Mouse (Mus musculus) CD4-positive, CD25-positive, alpha-beta regulatory T cell, adult 4 months (primary cell): ENCODE data around the gene Tnip3. TPM values are rescaled to one million over a fixed set of nuclear protein-coding genes. Genes with fewer than 3 reads are reported as not detected.

Source experiments
- ATAC-seq: one replicate; pipeline ENCODE4 v1.8.0; 2017
- polyA plus RNA-seq, 2 experiments: library from polyadenylated mRNA; unstranded; fragments of 100-300 nt; shearing (Covaris generic); gene quantifications; one replicate each; pipeline ENCODE4 v1.2.1; 2017

Gene Tnip3
- polyA plus RNA-seq, 2 experiments from 2014 or later: 6.6 to 6.8 TPM

DNA sequence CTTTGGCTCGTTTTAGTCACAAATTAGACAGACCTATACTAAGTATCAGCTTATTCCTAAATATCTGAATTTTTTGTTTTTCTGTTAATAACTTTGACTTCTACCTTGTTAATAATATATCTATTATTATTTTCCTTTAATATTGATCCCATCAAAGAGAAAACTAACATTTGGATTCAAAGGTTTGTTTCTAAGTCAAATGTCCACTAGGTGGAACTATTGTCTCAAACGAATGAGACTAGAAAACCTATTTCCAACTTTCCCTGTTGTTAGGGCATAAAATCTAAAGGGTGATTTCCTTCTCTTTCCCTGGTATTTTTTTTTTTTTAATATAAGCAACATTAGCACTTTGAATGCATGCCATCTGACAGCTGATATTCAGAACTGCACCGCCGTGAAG is 126.3 kb downstream of the Tnip3 start:
- no peak for ATAC-seq

GRCm38 (mm10) chr6:65661272-65661671 is 136.2 kb downstream of the Tnip3 start:
- ATAC-seq: no peak

DNA sequence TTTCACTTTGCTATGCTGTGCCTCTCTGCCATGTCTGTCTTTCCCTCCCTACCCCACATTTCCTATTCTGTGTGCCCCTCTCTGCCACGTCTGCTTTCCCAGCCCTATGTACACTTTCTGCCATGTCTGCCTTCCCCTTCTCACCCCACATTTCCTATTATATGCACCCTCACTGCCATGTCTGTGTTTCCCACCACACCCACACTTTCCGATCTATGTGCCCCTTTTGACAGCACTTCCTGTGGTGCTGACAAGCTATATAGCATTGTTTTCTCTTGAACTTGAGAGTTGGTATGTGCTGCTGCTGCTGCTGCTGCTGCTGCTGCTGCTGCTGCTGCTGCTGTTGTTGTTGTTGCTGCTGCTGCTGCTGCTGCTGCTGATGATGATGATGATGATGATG is 136.9 kb downstream of the Tnip3 start:
- peak; percentile 85 for ATAC-seq

DNA sequence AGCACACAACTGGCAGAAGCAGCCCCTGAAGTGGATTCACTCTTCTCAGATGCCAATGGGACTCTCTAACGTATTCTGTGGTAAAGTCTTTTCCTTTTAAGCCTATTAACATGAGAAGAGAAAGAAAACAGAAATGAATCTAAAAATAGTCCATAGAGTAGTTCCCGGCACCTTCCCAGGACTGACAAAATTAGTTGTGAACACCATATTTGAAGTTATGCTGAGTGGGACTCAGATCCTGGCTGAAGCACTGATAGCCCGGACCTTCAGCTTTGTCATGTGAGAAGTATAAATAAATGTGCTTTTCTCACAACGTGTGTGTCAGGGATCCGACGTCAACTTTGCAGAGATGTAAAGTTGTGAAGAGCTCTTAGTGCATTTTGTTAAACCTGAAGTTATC is 138.9 kb downstream of the Tnip3 start:
- no peak for ATAC-seq

DNA sequence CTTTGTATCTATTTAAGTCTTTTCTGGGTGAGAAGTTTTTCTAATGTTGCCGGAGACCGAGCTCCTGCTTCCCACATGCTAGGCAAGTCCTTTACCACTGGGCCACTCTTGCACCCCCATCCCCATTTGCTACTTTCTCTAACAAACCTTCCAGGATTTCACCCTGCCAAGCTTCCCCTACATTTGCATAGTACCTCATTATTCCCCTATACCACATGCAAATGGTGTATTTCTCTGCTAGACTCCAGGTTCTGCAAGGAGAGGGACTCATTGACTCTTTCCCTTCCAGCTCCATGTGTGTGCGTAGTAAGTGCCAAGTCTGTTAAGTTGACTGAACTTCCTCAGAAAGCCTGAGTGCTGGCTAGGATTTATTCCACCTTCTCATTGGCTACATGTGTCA is 141.2 kb downstream of the Tnip3 start:
- ATAC-seq: no peak

DNA sequence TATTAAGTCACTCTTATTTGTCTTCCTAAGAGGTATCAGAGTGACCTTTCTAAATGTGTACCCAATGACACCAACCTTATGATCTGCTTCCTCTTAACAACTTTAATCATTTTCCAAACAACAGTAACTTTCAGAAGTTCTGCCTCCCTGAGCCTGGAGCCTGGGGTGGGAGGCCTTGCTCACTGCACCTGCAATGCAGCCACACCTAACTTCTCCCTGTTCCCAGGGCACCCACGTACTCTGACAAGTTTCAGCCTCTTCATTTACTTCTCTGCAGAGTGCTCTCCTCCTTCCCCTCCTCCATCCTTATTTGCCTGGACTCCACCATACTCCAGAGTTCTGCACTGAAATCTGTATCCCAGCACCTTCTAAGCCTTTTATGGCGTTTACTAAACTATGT is 144.9 kb downstream of the Tnip3 start:
- no peak for ATAC-seq

- ATAC-seq: no peak
Observed at GRCm38 (mm10) chr6:65670981-65671411, 145.9 kb downstream of the Tnip3 start.

GRCm38 (mm10) chr6:65671451-65671850 is 146.3 kb downstream of the Tnip3 start, which contains the start of gene Ndnf:
Gene Ndnf (plus strand): TSS chr6:65671590.
- ATAC-seq: peak; percentile 56

DNA sequence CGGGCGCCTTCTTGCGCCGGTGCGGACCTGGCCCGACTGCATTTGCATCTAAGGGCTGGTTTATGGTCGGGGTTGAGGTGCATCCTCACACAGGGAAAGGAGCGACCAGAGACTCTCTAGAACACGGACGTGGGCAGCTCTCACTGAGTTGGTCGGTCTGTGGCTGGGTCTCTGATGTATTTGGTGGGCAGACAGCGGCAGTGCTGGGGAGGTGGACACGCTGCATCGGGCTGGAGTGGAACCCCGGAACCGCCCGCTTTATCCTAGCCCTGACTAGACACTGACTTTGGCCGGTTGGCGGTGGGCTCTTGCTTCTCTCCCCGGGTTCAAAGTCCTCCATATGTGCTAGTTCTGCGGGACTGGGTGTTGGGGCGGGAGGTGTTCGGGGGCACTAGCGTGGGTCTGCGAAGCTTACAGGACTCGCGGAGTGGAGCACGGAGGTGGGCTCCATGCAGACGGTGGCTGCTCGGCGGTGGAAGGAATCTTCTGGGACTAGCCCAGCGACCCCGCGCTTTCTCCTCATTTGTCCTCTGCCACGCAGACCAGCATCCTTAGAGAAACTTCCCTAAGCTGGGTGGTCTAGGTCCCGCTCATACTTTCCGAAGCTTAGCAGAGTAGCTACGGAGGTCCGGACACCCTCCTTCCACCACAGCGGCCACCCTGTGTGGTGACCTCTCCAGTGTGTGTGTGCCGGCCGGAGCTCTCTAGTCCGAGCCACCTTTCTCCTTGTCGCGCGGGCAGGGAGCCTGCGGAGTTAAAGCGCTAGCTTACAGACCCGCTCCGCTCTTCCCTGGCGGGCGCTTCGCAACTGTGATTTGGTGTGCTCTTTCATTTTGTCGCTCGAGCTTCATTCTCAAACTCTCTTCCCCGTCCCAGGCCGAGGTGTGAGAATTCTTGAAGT is 147.3 kb downstream of the Tnip3 start:
- ATAC-seq: peak; percentile 50

Other genes with a start within 250 kb of the Tnip3 start
- gene C130060K24Rik, start 144.2 kb upstream of the Tnip3 start, polyA plus RNA-seq: not detected
- gene Ndnf, start 146.3 kb downstream of the Tnip3 start, polyA plus RNA-seq: 1 to 10 TPM in 1 of 2 experiments, under 1 TPM in 1; 0.58 to 1.3 TPM